Mouse (Mus musculus) T-helper 2 cell (primary cell): ENCODE data around the gene Gm38394.
"Not testable (repeated sequence)": the region's sequence is repeated elsewhere in the genome, so short reads cannot be mapped to it uniquely, and the experiment has no call there.

ENCODE experiments used
- in situ Hi-C: fragments of 300-600 bp; cut with MboI, MseI; formaldehyde crosslinking; loops from one replicate; pipeline ENCODE4 v1.15.1; 2025; ENCODE audit warnings: high pct_unique_total_duplicates

The Gm38394 gene

DNA sequence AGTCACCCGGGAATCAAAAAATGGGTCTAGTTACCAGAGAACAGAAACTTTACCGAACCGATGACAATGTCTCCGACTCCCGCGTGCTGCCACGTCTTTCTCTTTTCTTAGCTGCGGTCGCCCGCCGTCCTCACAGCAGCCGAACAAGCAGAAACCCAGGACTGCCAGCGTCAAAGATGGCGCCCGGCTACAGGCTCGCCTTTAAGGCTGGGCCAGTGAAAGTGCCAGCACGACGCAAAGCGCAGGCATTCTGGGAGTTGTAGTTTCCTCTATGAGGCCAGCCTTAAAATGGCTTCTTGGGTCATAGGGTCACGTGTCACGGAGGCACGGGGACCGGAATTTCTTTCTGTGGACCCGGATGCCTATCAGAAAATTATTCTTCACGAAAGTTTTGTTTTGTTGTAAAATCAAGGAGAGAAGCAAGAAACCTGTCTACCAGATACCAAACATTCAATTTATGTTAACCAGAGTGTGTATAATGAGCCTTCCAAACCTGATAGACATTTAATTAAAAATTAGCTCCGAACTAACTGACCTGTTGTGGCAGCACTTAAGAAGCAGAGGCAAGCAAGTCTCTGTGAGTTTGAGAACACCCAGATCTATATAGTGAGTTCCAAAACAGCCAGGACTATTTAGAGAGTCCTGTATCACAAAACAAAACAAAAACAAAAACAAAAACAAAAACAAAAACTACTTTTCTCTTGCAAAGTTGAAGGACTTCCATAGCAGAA is at the start of gene Gm38394:
TSS of gene Gm38394 (minus strand) at position 116 of the 731 bp plus-strand sequence.
- in situ Hi-C loops = no loop called here

DNA sequence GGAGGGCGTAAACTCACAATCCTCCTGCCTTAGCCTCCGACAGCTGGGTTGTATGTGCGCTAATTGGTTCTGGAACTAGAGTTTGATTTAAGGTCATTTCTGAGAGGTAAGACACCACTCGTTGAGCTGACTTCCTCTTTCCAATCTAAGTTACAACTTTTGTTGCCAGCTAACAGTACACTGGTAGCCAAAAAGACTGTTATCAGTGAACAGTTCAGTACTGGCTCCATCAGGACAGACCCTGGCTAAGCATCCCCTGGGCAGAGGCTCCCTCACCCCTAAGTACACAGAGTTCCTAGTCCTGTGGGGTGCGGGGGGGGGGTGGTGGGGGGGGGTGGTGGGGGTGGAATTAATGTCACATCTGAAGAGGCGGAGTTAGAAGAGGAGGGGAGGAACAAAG is 49.8 kb upstream of the Gm38394 start:
- in situ Hi-C loops = no loop called here

- in situ Hi-C loops = loop anchor here (5.0 kb wide), 1 partner anchor 82 kb away; no protein-coding TSS in a partner anchor
Observed at GRCm38 (mm10) chr1:133709292-133709691, 48.2 kb upstream of the Gm38394 start.

DNA sequence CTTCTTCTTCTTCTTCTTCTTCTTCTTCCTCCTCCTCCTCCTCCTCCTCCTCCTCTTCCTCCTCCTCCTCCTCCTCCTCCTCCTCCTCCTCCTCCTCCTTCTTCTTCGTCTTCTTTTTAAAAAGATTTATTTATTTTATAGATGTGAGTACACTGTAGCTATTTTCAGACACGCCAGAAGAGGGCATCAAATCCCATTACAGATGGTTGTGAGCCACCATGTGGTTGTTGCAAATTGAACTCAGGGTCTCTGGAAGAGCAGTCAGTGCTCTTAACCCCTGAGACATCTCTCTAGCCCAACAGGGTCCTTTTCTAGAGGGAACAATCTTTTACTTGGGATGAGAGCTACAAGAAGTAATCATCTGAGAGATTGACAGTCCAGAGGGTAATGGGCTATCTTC is 40.7 kb upstream of the Gm38394 start:
- in situ Hi-C loops = not testable (repeated sequence)

- in situ Hi-C loops = no loop called here
Observed at GRCm38 (mm10) chr1:133697935-133698620, 37.0 kb upstream of the Gm38394 start.

- in situ Hi-C loops = no loop called here
Observed at GRCm38 (mm10) chr1:133695901-133696300, 34.8 kb upstream of the Gm38394 start.

- in situ Hi-C loops = no loop called here
Observed at GRCm38 (mm10) chr1:133694876-133695275, 33.8 kb upstream of the Gm38394 start.

GRCm38 (mm10) chr1:133694301-133694700 is 33.2 kb upstream of the Gm38394 start:
- in situ Hi-C loops = no loop called here

DNA sequence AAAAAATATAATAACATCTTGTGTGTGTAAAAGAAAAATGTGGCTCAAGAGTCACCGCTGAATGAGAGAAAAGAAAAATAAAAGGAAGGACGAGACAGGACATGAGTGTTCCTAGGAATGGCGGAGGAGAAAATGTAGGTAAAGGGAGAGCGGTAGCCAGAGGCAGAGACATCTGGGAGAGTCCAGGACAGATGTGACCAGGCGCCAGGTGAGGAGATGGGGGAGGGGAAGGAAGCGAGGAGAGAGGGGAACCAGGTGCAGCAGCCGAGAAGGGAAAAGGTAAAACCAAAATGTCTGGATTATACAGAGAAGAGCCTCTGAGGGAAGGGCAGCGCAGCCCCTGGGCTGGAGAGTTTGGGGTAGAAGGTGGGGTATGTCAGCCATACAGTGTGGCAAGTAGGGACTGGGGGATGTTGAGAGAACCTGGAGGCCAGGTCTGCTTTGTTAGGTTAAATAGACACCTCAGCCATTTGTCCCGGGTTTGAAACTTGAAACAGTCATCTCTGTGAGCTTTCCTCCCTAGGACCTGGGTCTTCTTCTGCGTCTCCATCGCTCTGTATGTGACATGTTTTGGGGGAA is 32.5 kb upstream of the Gm38394 start:
- in situ Hi-C loops = no loop called here

DNA sequence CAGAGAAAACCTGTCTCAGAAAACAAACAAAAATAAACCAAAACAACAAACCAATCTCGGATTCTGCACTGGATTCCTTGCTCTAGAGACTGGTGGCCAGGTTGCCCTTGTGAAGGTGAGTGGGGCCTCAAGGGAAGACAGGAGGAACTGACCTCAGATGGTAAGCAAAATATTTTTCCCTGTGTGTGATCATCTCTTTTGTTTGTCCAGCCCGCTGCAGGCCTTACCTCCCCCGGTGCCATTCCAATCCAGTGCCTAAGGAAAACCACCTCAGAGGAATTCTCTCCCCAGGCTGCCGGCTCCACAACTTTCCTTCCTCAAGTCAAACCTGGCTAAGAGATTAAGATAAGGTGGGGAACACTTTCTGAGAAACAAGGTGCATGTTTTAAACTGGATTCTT is 31.1 kb upstream of the Gm38394 start:
- in situ Hi-C loops = no loop called here

GRCm38 (mm10) chr1:133691046-133691445 is 29.9 kb upstream of the Gm38394 start:
- in situ Hi-C loops = no loop called here

DNA sequence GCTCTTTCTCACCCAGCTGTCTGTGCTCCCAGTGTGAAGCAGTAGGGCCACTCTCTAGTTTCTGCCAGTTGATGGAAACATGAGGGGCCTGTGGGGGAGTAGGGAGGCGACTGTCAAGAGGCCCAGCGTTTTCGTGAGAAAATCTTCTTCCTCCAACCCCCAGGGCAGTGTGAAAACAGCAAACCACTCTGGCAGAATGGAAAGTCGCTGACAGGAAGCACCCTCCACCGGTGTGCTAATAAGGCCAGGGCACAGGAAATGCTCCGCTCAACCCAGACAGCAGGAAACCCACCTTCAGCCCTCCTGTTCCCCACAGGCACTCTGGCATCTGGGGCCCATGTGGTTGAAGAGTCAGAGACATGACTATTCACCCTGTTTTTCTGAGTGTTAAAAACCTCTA is 28.8 kb upstream of the Gm38394 start, which contains the start of gene Lax1:
TSS of gene Lax1 (minus strand) at position 212 of the 400 bp plus-strand sequence.
- in situ Hi-C loops = no loop called here

DNA sequence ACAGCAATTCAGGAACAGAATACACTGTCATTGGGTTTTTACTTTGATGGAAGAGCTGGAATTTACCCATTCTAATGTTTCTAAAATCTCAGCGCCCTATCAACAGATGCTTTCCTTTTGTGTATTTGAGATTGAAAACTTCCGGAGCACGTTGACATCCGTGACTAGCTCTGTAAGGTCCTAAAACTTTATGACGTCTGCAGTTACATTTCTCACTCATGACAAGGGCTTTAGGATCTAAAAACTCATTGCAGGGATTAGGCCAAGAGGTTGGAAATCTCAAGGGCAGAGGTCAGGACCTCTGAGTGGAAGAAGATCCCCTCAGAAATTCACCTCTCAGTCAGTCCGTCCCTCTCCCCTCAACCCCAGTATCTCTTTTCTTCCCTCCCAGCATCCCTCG is 27.2 kb upstream of the Gm38394 start:
- in situ Hi-C loops = no loop called here

GRCm38 (mm10) chr1:133685749-133686519 is 24.8 kb upstream of the Gm38394 start:
- in situ Hi-C loops = no loop called here

- in situ Hi-C loops = no loop called here
Observed at GRCm38 (mm10) chr1:133671801-133672200, 10.7 kb upstream of the Gm38394 start.

GRCm38 (mm10) chr1:133671266-133671665 is 10.1 kb upstream of the Gm38394 start:
- in situ Hi-C loops = no loop called here

DNA sequence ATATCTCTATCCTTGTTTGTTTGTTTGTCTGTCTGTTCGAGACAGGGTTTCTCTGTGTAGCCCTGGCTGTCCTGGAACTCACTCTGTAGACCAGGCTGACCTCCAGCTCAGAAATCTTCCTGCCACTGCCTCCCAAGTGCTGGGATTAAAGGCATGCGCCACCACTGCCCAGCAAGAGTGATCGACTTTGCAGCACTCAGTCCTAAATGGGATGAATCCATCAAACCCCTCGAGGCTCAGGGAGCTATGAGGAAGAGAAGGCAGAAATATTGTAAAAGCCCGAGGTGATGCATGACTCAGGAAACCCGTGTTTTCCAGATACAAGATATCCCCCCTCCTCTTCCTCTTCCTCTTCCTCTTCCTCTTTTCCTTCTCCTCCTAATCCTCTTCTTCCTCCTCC is 9.7 kb upstream of the Gm38394 start:
- in situ Hi-C loops = no loop called here

GRCm38 (mm10) chr1:133670190-133670589 is 9.1 kb upstream of the Gm38394 start:
- in situ Hi-C loops = no loop called here

DNA sequence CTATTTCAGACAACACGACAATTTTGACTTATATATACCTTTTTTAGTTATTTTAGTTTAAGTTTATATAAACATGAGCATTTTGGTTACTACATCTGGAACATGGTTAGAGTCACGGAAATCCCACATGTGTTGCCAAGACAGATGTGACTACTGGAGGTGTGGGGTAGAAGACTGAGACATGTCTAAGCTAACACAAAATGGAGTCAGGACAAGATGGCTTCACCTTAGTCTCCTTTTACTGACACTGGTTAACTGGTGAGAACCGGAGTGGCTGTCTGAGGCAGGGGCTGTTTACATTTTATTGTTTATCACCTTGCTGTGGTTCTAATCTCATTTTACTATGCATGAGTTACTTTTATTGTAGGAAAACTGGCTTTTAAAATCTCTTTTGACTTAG is 7.5 kb upstream of the Gm38394 start:
- in situ Hi-C loops = no loop called here

DNA sequence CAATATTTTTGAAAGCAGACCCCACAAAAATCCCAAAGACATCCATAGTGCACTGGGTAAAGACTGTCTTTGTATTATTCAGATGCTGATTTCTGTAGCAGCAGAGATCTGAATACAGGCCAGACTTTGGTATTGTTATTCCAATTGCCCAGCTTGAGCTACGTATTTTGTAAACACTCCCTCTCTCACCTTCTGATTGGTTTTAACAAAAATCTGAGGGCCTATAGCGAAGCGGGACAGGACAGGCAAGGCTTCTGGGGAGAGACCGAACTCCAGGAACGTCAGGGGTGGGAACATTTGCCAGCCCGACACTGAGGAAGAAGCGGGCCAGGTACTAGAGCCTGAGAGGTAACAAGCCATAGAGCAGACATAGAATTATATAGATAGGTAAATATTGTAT is 6.6 kb upstream of the Gm38394 start:
- in situ Hi-C loops = no loop called here

DNA sequence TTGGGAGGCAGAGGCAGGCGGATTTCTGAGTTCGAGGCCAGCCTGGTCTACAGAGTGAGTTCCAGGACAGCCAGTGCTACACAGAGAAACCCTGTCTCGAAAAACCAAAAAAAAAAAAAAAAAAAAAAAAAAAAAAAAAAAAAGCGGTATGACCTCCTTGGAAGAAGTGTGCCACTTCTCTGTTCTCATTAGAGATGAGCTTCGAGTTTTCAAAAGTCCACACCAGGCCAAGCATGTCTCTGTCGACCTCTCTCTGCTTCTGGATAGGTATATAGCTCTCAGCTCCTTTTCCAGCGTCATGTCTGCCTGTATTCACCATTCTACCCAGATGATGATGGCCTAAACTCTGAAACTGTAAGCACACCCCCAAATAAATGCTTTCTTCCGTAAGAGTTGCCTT is 4.6 kb upstream of the Gm38394 start:
- in situ Hi-C loops = not testable (repeated sequence)
